Mouse (Mus musculus) brain, embryonic 14.5 days (tissue): ENCODE data around the gene Hrh1.

Experiments used
- CTCF ChIP-seq: fragments of 200-500 bp; IDR thresholded peaks from 2 replicates; pipeline ENCODE4 v1.5.1; 2012; ENCODE audit warnings: inconsistent platforms, mild to moderate bottlenecking, moderate library complexity, borderline replicate concordance; ENCODE audit not compliant: insufficient read depth, insufficient read length; ENCODE audit errors: extremely low read depth
- POLR2A ChIP-seq: fragments of 200-500 bp; IDR thresholded peaks from 2 replicates; pipeline ENCODE4 v1.6.1; 2012; ENCODE audit warnings: mild to moderate bottlenecking, inconsistent platforms, borderline replicate concordance; ENCODE audit not compliant: poor library complexity, insufficient read depth, insufficient read length, severe bottlenecking; ENCODE audit errors: extremely low read depth

DNA sequence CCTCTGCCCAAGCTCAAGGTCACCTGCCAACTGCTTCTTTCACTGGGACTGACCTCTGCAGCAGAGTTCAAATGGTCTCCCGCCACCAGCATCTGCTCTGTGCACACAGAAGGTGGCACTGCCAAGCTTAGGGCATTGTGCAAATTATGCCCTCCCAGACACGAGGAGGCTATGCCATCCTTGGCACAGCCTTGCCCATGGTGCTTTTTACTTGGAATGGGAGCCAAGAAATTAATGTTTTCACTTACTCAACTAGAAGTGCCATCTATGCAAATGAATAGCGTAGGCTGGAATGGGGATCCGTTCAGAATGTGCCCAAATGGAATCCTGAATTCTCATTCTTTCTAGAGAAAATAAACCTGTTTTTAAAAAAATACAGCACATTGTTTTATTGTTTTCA, 77.2 kb downstream of the Hrh1 start:
- no peak for TF ChIP-seq POLR2A
- TF ChIP-seq CTCF, result no peak
